Mouse (Mus musculus): Measurements from ENCODE around the gene Mrpl30. TPM values are rescaled to one million over a fixed set of nuclear protein-coding genes. Genes with fewer than 3 reads are reported as not detected.

The Mrpl30 gene
- total and polyA plus RNA-seq, 2 experiments from 2014 or later, result 105 to 291 TPM

- no peak overlapping the region for H3K9ac ChIP-seq
- TF ChIP-seq CTCF (IDR thresholded peaks at IDR 0.05; ENCODE audit: low read depth), result no peak
- WGBS, result 44% methylated on average over 8 of the region's 8 CpGs
- ATAC-seq, result no peak; the same call in 1 of the 2 replicates
- H3K36me3 ChIP-seq (ENCODE audit: insufficient read depth), result no peaks in the 10 kb centered on the region
- no peaks in the 10 kb centered on the region for H3K27me3 ChIP-seq (ENCODE audit: insufficient read depth, low read length)
- no peak overlapping the region for H3K27ac ChIP-seq (ENCODE audit: low read depth, low read length)
- DNase-seq, result no peak
- no peaks in the 10 kb centered on the region for H3K9me3 ChIP-seq (ENCODE audit: low read length)
- H3K4me3 ChIP-seq (ENCODE audit: low read depth, low read length), result no peak overlapping the region
- no peaks in the 10 kb centered on the region for H3K4me1 ChIP-seq (ENCODE audit: insufficient read depth)
- H3K4me2 ChIP-seq (ENCODE audit: low read depth), result no peak overlapping the region
Observed at GRCm38 (mm10) chr1:37922536-37922935, 32.3 kb downstream of the Mrpl30 start.

GRCm38 (mm10) chr1:37925971-37926370, 35.7 kb downstream of the Mrpl30 start:
- Histone ChIP-seq H3K4me3 (ENCODE audit: low read depth, low read length) (no peak overlapping the region), H3K27me3 (ENCODE audit: insufficient read depth, low read length) (no peaks in the 10 kb centered on the region), H3K4me2 (ENCODE audit: low read depth) (no peak overlapping the region), H3K9me3 (ENCODE audit: low read length) (no peaks in the 10 kb centered on the region), H3K9ac (no peak overlapping the region), H3K27ac (ENCODE audit: low read depth, low read length) (no peak overlapping the region), H3K4me1 (ENCODE audit: insufficient read depth) (no peaks in the 10 kb centered on the region), H3K36me3 (ENCODE audit: insufficient read depth) (no peaks in the 10 kb centered on the region)
- ATAC-seq (no peak), DNase-seq (no peak)
- no peak for TF ChIP-seq CTCF (IDR thresholded peaks at IDR 0.05; ENCODE audit: low read depth)
- WGBS, result 80% methylated on average over 8 of the region's 8 CpGs

- Histone ChIP-seq H3K9me3 (ENCODE audit: low read length) (no peaks in the 10 kb centered on the region), H3K36me3 (ENCODE audit: insufficient read depth) (no peaks in the 10 kb centered on the region), H3K4me2 (ENCODE audit: low read depth) (no peak overlapping the region), H3K27ac (ENCODE audit: low read depth, low read length) (no peak overlapping the region), H3K4me3 (ENCODE audit: low read depth, low read length) (no peak overlapping the region), H3K9ac (no peak overlapping the region), H3K4me1 (ENCODE audit: insufficient read depth) (no peaks in the 10 kb centered on the region), H3K27me3 (ENCODE audit: insufficient read depth, low read length) (no peaks in the 10 kb centered on the region)
- ATAC-seq, result no peak
- 15% methylated on average over 3 of the region's 3 CpGs for WGBS
- DNase-seq, result peak; percentile 5
- peak; percentile 15; the same call in 1 of the 2 replicates for TF ChIP-seq CTCF (IDR thresholded peaks at IDR 0.05; ENCODE audit: low read depth)
Observed at GRCm38 (mm10) chr1:37931806-37932205, 41.5 kb downstream of the Mrpl30 start.

Other genes with a start within 250 kb of the Mrpl30 start
- 20.5 and 22.7 TPM in 2 replicates for gene 2010300C02Rik, start 170.4 kb upstream of the Mrpl30 start, total RNA-seq (2014; rRNA removed)
- gene 2010300C02Rik, start 170.4 kb upstream of the Mrpl30 start, polyA plus RNA-seq (2015; fragmentation: Nextera tagmentation; extraction: Ambion mirVana), result 10.4 and 13.6 TPM in 2 replicates
- gene Tsga10, start 24.0 kb upstream of the Mrpl30 start, total RNA-seq (2014; rRNA removed), result 14.8 and 15.9 TPM in 2 replicates
- 10.2 and 10.3 TPM in 2 replicates for gene Tsga10, start 24.0 kb upstream of the Mrpl30 start, polyA plus RNA-seq (2015; fragmentation: Nextera tagmentation; extraction: Ambion mirVana)
- gene Lipt1, start 18.7 kb upstream of the Mrpl30 start, total RNA-seq (2014; rRNA removed), result 8.1 and 10.8 TPM in 2 replicates
- gene Lipt1, start 18.7 kb upstream of the Mrpl30 start, polyA plus RNA-seq (2015; fragmentation: Nextera tagmentation; extraction: Ambion mirVana), result 5.7 TPM in 2 replicates
- gene Mitd1, start 66 bp upstream of the Mrpl30 start, total RNA-seq (2014; rRNA removed), result 9.7 and 11.9 TPM in 2 replicates
- 8.1 and 9.5 TPM in 2 replicates for gene Mitd1, start 66 bp upstream of the Mrpl30 start, polyA plus RNA-seq (2015; fragmentation: Nextera tagmentation; extraction: Ambion mirVana)
- 0.05 TPM in 1 of 2 replicates, not detected in the other for gene Lyg2, start 26.0 kb downstream of the Mrpl30 start, total RNA-seq (2014; rRNA removed)
- not detected in 2 replicates for gene Lyg2, start 26.0 kb downstream of the Mrpl30 start, polyA plus RNA-seq (2015; fragmentation: Nextera tagmentation; extraction: Ambion mirVana)
- not detected in 2 replicates for gene Lyg1, start 67.3 kb downstream of the Mrpl30 start, total RNA-seq (2014; rRNA removed)
- gene Lyg1, start 67.3 kb downstream of the Mrpl30 start, polyA plus RNA-seq (2015; fragmentation: Nextera tagmentation; extraction: Ambion mirVana), result not detected in 2 replicates
- 48.1 and 60.2 TPM in 2 replicates for gene Txndc9, start 107.4 kb downstream of the Mrpl30 start, total RNA-seq (2014; rRNA removed)
- gene Txndc9, start 107.4 kb downstream of the Mrpl30 start, polyA plus RNA-seq (2015; fragmentation: Nextera tagmentation; extraction: Ambion mirVana), result 126 and 129 TPM in 2 replicates
- gene Eif5b, start 107.5 kb downstream of the Mrpl30 start, total RNA-seq (2014; rRNA removed), result 10.5 and 21.6 TPM in 2 replicates
- gene Eif5b, start 107.5 kb downstream of the Mrpl30 start, polyA plus RNA-seq (2015; fragmentation: Nextera tagmentation; extraction: Ambion mirVana), result 13.7 and 18.1 TPM in 2 replicates
- gene Rev1, start 239.3 kb downstream of the Mrpl30 start, total RNA-seq (2014; rRNA removed), result 34.3 and 41.3 TPM in 2 replicates
- gene Rev1, start 239.3 kb downstream of the Mrpl30 start, polyA plus RNA-seq (2015; fragmentation: Nextera tagmentation; extraction: Ambion mirVana), result 18.2 and 25.0 TPM in 2 replicates

Measured in forebrain, postnatal 0 days (tissue).